Mouse (Mus musculus): ENCODE results near the gene Dgkk.
"Not testable (repeated sequence)": the region's sequence is repeated elsewhere in the genome, so short reads cannot be mapped to it uniquely, and the experiment has no call there.

The Dgkk gene

DNA sequence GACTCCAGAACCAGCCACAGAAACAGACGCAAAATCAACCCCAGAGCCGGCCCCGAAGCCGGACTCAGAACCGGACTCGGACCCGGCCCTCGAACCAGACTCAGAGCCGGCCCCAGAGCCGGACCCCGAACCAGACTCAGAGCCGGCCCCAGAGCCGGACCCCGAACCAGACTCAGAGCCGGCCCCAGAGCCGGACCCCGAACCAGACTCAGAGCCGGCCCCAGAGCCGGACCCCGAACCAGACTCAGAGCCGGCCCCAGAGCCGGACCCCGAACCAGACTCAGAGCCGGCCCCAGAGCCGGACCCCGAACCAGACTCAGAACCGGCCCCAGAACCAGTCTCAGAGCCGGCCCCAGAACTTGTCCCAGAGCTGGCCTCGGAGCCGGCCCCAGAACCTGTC lies at the start of gene Dgkk:
Dgkk (plus strand) TSS at position 301 of the 400 bp plus-strand sequence.
- not testable (repeated sequence) for DNase-seq (ENCODE audit: low read depth, low spot score)

GRCm38 (mm10) chrX:6733998-6734397 lies 45.1 kb upstream of the Dgkk start:
- no peak for DNase-seq (ENCODE audit: low read depth, low spot score)

DNA sequence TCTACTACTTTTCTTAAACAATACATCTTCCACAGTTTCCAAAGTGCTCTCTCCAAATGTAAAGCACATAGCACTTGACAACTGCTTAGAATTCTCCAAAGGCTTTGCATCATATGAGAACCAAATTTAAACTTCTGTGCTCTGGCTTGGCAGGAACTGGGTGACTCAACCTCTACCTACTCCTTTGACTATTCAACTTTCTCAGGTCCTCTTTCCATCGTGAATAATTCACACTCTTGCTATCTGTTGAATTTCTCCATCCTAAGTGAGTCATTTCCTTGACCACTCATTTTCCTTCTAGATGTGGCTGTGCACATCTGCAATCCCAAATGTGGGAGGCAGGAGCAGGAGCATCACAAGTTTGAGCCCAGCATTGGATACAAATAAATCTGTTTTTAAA lies 28.4 kb upstream of the Dgkk start:
- DNase-seq (ENCODE audit: low read depth, low spot score) = no peak

- peak; percentile 13 for DNase-seq (ENCODE audit: low read depth, low spot score)
Observed at GRCm38 (mm10) chrX:6751549-6752047, 27.5 kb upstream of the Dgkk start.

- no peak for DNase-seq (ENCODE audit: low read depth, low spot score)
Observed at GRCm38 (mm10) chrX:6777489-6778249, 1.4 kb upstream of the Dgkk start.

GRCm38 (mm10) chrX:6778250-6778637 lies 862 bp upstream of the Dgkk start:
- DNase-seq (ENCODE audit: low read depth, low spot score) = peak; percentile 62

- DNase-seq (ENCODE audit: low read depth, low spot score) = no peak
Observed at GRCm38 (mm10) chrX:6779969-6780539, 948 bp downstream of the Dgkk start.

DNA sequence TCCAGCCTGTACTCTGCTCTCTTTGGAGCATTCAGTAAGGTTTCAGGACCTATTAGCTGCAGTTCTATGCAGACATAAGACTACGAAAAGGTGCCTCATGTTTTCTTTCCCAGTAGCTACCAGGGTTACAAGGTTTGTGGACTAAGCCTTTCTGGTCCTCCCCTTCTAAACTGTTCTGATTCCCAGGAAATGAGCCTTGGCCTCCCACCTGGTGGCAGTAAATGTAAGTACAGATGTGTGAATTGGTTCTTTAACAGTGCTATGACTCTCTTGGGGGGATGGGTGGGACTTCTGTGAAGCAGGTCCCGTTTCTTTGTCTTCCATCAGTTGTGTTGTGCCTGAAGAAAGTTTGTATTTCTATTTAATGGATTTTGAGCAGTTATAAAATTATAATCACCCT lies 53.4 kb downstream of the Dgkk start:
- DNase-seq (ENCODE audit: low read depth, low spot score) = peak; percentile 33

GRCm38 (mm10) chrX:6853466-6853865 lies 74.4 kb downstream of the Dgkk start:
- DNase-seq (ENCODE audit: low read depth, low spot score) = no peak

- no peak for DNase-seq (ENCODE audit: low read depth, low spot score)
Observed at GRCm38 (mm10) chrX:6854136-6854535, 75.0 kb downstream of the Dgkk start.

GRCm38 (mm10) chrX:6893933-6894332 lies 114.8 kb downstream of the Dgkk start:
- DNase-seq (ENCODE audit: low read depth, low spot score) = no peak

GRCm38 (mm10) chrX:6911047-6911446 lies 131.9 kb downstream of the Dgkk start:
- no peak for DNase-seq (ENCODE audit: low read depth, low spot score)

DNA sequence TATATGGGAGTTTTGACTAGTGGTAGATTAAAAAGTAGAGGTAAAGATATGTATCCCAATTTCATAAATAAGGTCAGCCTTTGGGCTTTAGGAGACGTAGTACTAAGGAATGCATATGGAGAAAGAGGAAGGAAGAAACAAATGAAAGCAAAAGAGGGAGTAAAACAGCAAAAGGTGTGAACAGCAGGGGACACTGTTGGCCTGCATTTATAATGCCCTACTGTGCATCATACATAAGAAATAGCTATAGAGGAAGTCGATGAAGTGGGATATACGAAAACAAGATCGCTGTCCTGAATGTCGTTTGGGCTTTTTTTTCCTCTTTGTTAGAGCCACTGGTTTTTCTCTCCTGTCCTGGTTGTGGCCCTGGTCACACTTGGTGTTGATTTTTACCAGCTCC lies 143.1 kb downstream of the Dgkk start:
- peak; percentile 1 for DNase-seq (ENCODE audit: low read depth, low spot score)

DNA sequence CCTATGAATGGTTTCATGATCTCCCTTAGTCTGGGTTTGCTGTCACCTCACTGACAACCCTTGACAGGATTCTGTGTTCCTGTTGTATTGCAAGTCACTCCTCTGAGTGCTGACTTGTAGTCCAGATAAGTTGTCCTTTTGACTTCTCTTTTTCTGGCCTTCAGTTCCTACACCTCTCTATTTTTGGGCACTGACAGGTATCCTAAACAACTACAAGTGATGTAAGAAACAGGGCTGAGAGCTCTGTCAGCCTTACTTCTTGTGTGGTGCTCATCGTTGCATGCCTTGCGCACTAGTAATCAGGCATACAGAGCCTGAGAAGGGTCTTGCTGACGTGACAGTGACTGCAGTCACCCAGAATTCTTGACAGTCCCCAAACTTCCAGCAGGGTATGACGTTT lies 147.1 kb downstream of the Dgkk start:
- no peak for DNase-seq (ENCODE audit: low read depth, low spot score)

DNA sequence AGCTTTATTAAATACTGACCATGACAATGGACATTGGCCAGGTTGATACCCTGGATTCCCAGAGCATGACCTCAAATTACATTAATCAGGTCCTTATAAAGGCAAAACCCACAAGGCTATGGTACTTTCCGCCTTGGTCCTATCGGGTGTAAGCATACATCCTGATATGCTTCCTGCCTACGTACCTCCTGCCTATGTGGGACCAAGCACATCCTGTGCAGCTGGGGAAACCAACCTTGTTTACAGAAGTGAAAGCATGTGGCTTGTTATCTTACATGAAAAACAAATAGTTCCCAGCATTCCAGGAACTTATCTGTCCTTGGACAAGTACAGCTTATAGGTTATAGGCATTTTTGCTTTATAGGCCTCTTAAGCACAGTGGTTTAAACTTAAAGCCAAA lies 189.5 kb downstream of the Dgkk start:
- DNase-seq (ENCODE audit: low read depth, low spot score) = no peak

GRCm38 (mm10) chrX:6971956-6972355 lies 192.8 kb downstream of the Dgkk start:
- no peak for DNase-seq (ENCODE audit: low read depth, low spot score)

DNA sequence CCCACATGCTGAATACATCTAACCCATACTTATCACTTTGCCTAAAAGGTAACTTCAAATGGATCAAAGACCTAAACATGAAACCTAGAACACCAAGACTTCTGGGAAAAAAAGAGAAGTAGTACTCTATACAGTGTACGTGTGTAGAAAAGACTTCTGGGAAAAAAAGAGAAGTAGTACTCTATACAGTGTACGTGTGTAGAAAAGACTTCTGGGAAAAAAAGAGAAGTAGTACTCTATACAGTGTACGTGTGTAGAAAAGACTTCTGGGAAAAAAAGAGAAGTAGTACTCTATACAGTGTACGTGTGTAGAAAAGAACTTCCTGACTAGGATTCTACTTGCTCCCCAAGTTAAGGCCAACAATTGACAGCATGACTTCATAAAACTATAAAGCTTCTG lies 204.8 kb downstream of the Dgkk start:
- DNase-seq (ENCODE audit: low read depth, low spot score) = not testable (repeated sequence)

Measured in forelimb bud, embryonic 11.5 days (tissue).